Mouse (Mus musculus) small intestine, adult 2 months (tissue): ENCODE measurements around the gene Washc4.

Source experiments
- CTCF ChIP-seq: fragments of 200-500 bp; IDR thresholded peaks from 2 replicates; pipeline ENCODE4 v1.5.1; 2012; ENCODE audit warnings: low read depth, mild to moderate bottlenecking, control low read depth, inconsistent platforms, low read length, moderate library complexity, mixed read lengths; ENCODE audit not compliant: insufficient replicate concordance, insufficient read length; ENCODE audit errors: extremely low read depth
- POLR2A ChIP-seq: fragments of 200-500 bp; IDR thresholded peaks from 2 replicates; pipeline ENCODE4 v1.6.1; 2012; ENCODE audit warnings: low read depth, mild to moderate bottlenecking, control low read depth, inconsistent platforms, low read length, moderate library complexity

- TF ChIP-seq CTCF (no peak), POLR2A (no peak)
These were observed 32.2 kb upstream of the Washc4 start for GRCm38 (mm10) chr10:83511304-83511703.
